Mouse (Mus musculus) stomach, embryonic 15.5 days (tissue): ENCODE measurements at regions not wholly inside any gene's neighbourhood (a gene's known extent, or its start where the extent isn't known, plus 50 kb on each side); places are given as distances from the start of the nearest gene placed in this dataset.

Source experiments
- ATAC-seq: fragments of 200-750 bp; cut with Nextera tagmentation; 2 replicates; pipeline ENCODE4 v1.8.0; 2017; ENCODE audit warnings: low read depth, moderate number of reproducible peaks, moderate TSS enrichment; ENCODE audit not compliant: insufficient read depth, low FRiP score
- H3K27ac ChIP-seq: fragments of 300-500 bp; sonication (generic); 2 replicates; pipeline ENCODE4 v1.5.1; 2015; ENCODE audit warnings: mild to moderate bottlenecking, inconsistent platforms
- H3K27me3 ChIP-seq: fragments of 300-500 bp; sonication (generic); replicated peaks from 2 replicates; pipeline ENCODE4 v1.6.1; 2015; ENCODE audit warnings: inconsistent platforms
- H3K36me3 ChIP-seq: fragments of 300-500 bp; sonication (generic); 2 replicates; pipeline ENCODE4 v1.6.1; 2015; ENCODE audit warnings: inconsistent platforms
- H3K4me1 ChIP-seq: fragments of 300-500 bp; sonication (generic); 2 replicates; pipeline ENCODE4 v1.6.1; 2015; ENCODE audit warnings: inconsistent platforms
- H3K4me2 ChIP-seq: fragments of 300-500 bp; sonication (generic); 2 replicates; pipeline ENCODE4 v1.6.1; 2015; ENCODE audit warnings: mild to moderate bottlenecking, inconsistent platforms
- H3K4me3 ChIP-seq: fragments of 300-500 bp; sonication (generic); replicated peaks from 2 replicates; pipeline ENCODE4 v1.5.1; 2015; ENCODE audit warnings: inconsistent platforms
- H3K9ac ChIP-seq: fragments of 300-500 bp; sonication (generic); 2 replicates; pipeline ENCODE4 v1.6.1; 2015; ENCODE audit warnings: inconsistent platforms
- H3K9me3 ChIP-seq: fragments of 300-500 bp; sonication (generic); 2 replicates; pipeline ENCODE4 v1.6.1; 2016; ENCODE audit warnings: inconsistent platforms
- WGBS: fragments of 180-500 bp; shearing (Covaris S2); methylation state at CpG from one replicate; pipeline ENCODE4 v1.1.7; 2015; 5-methylcytosine and 5-hydroxymethylcytosine counted together

DNA sequence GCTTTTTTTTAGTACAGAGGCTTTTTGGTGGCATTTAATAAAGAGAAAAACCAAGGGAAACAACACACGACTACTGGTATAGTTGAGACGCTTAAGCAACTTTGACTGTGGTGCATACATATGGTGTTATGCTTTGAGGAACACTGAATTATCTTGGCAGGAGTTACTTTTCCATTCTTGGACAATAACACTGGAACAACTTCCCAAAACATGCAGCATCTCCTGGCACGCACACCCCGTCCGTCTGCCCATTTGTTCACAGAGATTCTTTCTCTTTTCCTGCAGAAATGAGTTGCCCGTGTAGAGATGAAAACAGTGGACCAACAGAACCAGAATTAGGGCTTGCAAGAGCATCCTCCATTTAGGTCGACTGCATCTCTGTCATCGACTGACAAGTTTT lies 544.7 kb downstream of the Arl4a start:
- WGBS: 74% methylated on average over 8 of the region's 8 CpGs
- H3K4me1 ChIP-seq: no peaks in the 10 kb centered on the region
- no peaks in the 10 kb centered on the region for H3K36me3 ChIP-seq

DNA sequence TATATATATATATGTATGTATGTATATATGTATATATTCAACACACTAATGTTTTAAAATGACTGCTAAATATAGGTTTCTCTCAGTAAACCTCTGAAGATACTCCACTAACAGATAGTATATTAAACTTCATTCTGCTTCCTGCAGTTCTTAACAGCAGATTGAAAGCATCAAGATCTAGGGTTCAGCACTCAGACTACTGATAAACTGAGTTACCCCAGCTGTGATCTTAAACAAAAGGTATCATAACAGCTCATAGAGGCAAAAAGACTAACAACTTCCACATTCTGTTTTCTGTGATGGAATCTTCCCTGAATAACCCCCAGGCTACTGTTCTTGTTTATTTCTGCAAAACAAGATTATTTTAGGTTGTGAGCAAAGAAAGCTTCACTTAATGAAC lies 564.8 kb downstream of the Arl4a start:
- Histone ChIP-seq H3K27me3 (no peaks in the 10 kb centered on the region), H3K4me1 (no peaks in the 10 kb centered on the region), H3K4me2 (no peak overlapping the region), H3K9ac (no peak overlapping the region), H3K4me3 (no peak overlapping the region), H3K9me3 (no peaks in the 10 kb centered on the region), H3K36me3 (no peaks in the 10 kb centered on the region), H3K27ac (no peak overlapping the region)
- no peak for ATAC-seq

More for the DNA sequence above, 544.7 kb downstream of the Arl4a start:
- no peak overlapping the region for H3K4me3 ChIP-seq
- no peak for ATAC-seq
- H3K9me3 ChIP-seq: no peaks in the 10 kb centered on the region
- no peak overlapping the region for H3K27ac ChIP-seq
- H3K4me2 ChIP-seq: no peak overlapping the region
- H3K9ac ChIP-seq: no peak overlapping the region
- no peaks in the 10 kb centered on the region for H3K27me3 ChIP-seq
